Mouse (Mus musculus): ENCODE data around the gene Dcaf5. TPM values are rescaled to one million over a fixed set of nuclear protein-coding genes. Genes with fewer than 3 reads are reported as not detected.
A peak's percentile ranks its signal among the peaks of the same experiment; 100 is the strongest.
"Not testable (repeated sequence)": the region's sequence is repeated elsewhere in the genome, so short reads cannot be mapped to it uniquely, and the experiment has no call there.

Gene Dcaf5
- polyA plus RNA-seq, 1 experiment from 2014 or later, result 10.1 TPM

- peak; percentile 64 for DNase-seq (ENCODE audit: low spot score)
- 8% methylated on average over 10 of the region's 10 CpGs for WGBS
- peak overlapping the region; percentile 80; the same call in 1 of the 2 replicates for H3K4me2 ChIP-seq (ENCODE audit: low read depth, low read length)
- not testable (repeated sequence) for H3K27ac ChIP-seq (replicated peaks; ENCODE audit: low read depth, low read length); H3K9ac ChIP-seq (replicated peaks; ENCODE audit: low read length); ATAC-seq (replicated peaks; ENCODE audit: insufficient number of reproducible peaks, low FRiP score, low TSS enrichment, low read depth); H3K36me3 ChIP-seq (replicated peaks; ENCODE audit: control insufficient read depth, insufficient read depth, low read depth, low read length); H3K4me1 ChIP-seq (ENCODE audit: control insufficient read depth, insufficient read depth, low read length); H3K9me3 ChIP-seq (replicated peaks; ENCODE audit: control insufficient read depth, low read length); H3K27me3 ChIP-seq (ENCODE audit: control insufficient read depth, insufficient read depth, low read length)
- H3K4me3 ChIP-seq (ENCODE audit: low read depth, low read length), result peak overlapping the region; percentile 53
Observed at GRCm38 (mm10) chr12:80462292-80462896, 26.0 kb upstream of the Dcaf5 start.

- no peak for DNase-seq (ENCODE audit: low spot score)
- no peak overlapping the region for H3K27ac ChIP-seq (replicated peaks; ENCODE audit: low read depth, low read length)
- H3K4me2 ChIP-seq (ENCODE audit: low read depth, low read length), result no peak overlapping the region
- 81% methylated on average over 5 of the region's 5 CpGs for WGBS
- H3K4me3 ChIP-seq (ENCODE audit: low read depth, low read length), result no peak overlapping the region
- no peaks in the 10 kb centered on the region for H3K9me3 ChIP-seq (replicated peaks; ENCODE audit: control insufficient read depth, low read length)
- H3K36me3 ChIP-seq (replicated peaks; ENCODE audit: control insufficient read depth, insufficient read depth, low read depth, low read length), result no peaks in the 10 kb centered on the region
- H3K9ac ChIP-seq (replicated peaks; ENCODE audit: low read length), result no peak overlapping the region
- no peaks in the 10 kb centered on the region for H3K27me3 ChIP-seq (ENCODE audit: control insufficient read depth, insufficient read depth, low read length)
- no peaks in the 10 kb centered on the region for H3K4me1 ChIP-seq (ENCODE audit: control insufficient read depth, insufficient read depth, low read length)
- ATAC-seq (replicated peaks; ENCODE audit: insufficient number of reproducible peaks, low FRiP score, low TSS enrichment, low read depth), result no peak
Observed at GRCm38 (mm10) chr12:80458033-80458432, 21.6 kb upstream of the Dcaf5 start.

- Histone ChIP-seq H3K27ac (replicated peaks; ENCODE audit: low read depth, low read length) (no peak overlapping the region), H3K9ac (replicated peaks; ENCODE audit: low read length) (no peak overlapping the region), H3K4me2 (ENCODE audit: low read depth, low read length) (no peak overlapping the region), H3K27me3 (ENCODE audit: control insufficient read depth, insufficient read depth, low read length) (no peaks in the 10 kb centered on the region), H3K4me1 (ENCODE audit: control insufficient read depth, insufficient read depth, low read length) (no peaks in the 10 kb centered on the region), H3K4me3 (ENCODE audit: low read depth, low read length) (no peak overlapping the region), H3K9me3 (replicated peaks; ENCODE audit: control insufficient read depth, low read length) (no peaks in the 10 kb centered on the region), H3K36me3 (replicated peaks; ENCODE audit: control insufficient read depth, insufficient read depth, low read depth, low read length) (no peaks in the 10 kb centered on the region)
- WGBS, result 88% methylated on average over 1 of the region's 1 CpGs
- DNase-seq (ENCODE audit: low spot score) (no peak), ATAC-seq (replicated peaks; ENCODE audit: insufficient number of reproducible peaks, low FRiP score, low TSS enrichment, low read depth) (no peak)
Observed at GRCm38 (mm10) chr12:80453506-80453905, 17.1 kb upstream of the Dcaf5 start.

DNA sequence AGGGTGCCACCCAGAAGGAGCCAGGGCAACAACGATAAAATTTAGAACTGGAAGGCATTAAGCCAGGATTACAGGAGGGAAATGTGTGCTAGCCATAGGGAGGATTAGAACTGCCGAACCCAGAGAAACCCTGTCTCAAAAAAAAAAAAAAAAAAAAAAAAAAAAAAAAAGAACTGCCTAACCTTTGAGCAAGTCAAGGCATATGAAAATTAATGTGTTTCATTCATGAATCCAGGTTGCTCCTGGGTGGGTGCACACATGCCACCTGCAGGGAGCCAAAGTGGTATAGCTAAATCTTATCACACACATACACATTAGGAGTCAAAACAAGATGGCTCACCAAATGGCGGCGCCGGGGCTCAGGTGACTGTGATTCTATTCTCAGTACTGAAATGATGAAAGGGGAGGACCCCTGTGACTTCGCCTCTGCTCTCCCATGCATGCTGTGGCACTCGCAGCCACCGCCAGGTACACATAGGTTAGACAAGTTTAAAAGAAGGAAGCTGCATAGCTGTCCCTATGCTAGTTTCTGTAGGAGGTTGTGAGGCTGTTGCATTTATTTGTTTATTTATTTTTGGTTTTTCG is 8.2 kb upstream of the Dcaf5 start:
- no peak overlapping the region for H3K4me2 ChIP-seq (ENCODE audit: low read depth, low read length)
- DNase-seq (ENCODE audit: low spot score) (no peak), ATAC-seq (replicated peaks; ENCODE audit: insufficient number of reproducible peaks, low FRiP score, low TSS enrichment, low read depth) (no peak)
- H3K36me3 ChIP-seq (replicated peaks; ENCODE audit: control insufficient read depth, insufficient read depth, low read depth, low read length), result no peaks in the 10 kb centered on the region
- H3K9me3 ChIP-seq (replicated peaks; ENCODE audit: control insufficient read depth, low read length), result no peaks in the 10 kb centered on the region
- whole genome bisulfite sequencing, result 88% methylated on average over 9 of the region's 9 CpGs
- H3K4me1 ChIP-seq (ENCODE audit: control insufficient read depth, insufficient read depth, low read length), result no peaks in the 10 kb centered on the region
- H3K4me3 ChIP-seq (ENCODE audit: low read depth, low read length), result no peak overlapping the region
- no peak overlapping the region for H3K9ac ChIP-seq (replicated peaks; ENCODE audit: low read length)
- no peaks in the 10 kb centered on the region for H3K27me3 ChIP-seq (ENCODE audit: control insufficient read depth, insufficient read depth, low read length)
- H3K27ac ChIP-seq (replicated peaks; ENCODE audit: low read depth, low read length), result no peak overlapping the region

DNA sequence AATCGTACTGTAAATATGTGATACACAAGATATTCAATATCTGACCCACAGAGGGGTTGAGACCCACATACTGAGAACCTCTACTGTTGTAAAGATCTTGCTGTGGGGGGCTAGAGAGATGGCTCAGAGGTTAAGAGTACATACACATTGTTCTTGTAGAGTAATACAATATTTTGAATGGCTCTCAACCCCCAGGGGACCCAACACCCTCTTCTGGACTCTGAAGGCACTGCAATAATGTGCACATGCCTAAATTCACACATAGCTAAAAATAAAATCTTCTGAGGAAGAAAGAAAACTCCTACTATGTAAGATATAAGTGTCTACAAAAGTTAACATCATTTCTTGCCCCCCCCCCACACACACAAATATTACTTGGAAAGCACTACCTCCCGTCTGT is 4.6 kb upstream of the Dcaf5 start:
- peak; percentile 11 for DNase-seq (ENCODE audit: low spot score)
- Histone ChIP-seq H3K27ac (replicated peaks; ENCODE audit: low read depth, low read length) (no peak overlapping the region), H3K36me3 (replicated peaks; ENCODE audit: control insufficient read depth, insufficient read depth, low read depth, low read length) (no peaks in the 10 kb centered on the region), H3K4me1 (ENCODE audit: control insufficient read depth, insufficient read depth, low read length) (no peaks in the 10 kb centered on the region), H3K4me2 (ENCODE audit: low read depth, low read length) (no peak overlapping the region), H3K4me3 (ENCODE audit: low read depth, low read length) (no peak overlapping the region), H3K27me3 (ENCODE audit: control insufficient read depth, insufficient read depth, low read length) (no peaks in the 10 kb centered on the region), H3K9me3 (replicated peaks; ENCODE audit: control insufficient read depth, low read length) (no peaks in the 10 kb centered on the region), H3K9ac (replicated peaks; ENCODE audit: low read length) (no peak overlapping the region)
- 76% methylated on average over 2 of the region's 2 CpGs for WGBS
- no peak for ATAC-seq (replicated peaks; ENCODE audit: insufficient number of reproducible peaks, low FRiP score, low TSS enrichment, low read depth)

GRCm38 (mm10) chr12:80437051-80437675 is 762 bp upstream of the Dcaf5 start:
- Histone ChIP-seq H3K4me3 (ENCODE audit: low read depth, low read length) (peak overlapping the region; percentile 67), H3K4me2 (ENCODE audit: low read depth, low read length) (peak overlapping the region; percentile 65), H3K27ac (replicated peaks; ENCODE audit: low read depth, low read length) (peak overlapping the region; percentile 95), H3K27me3 (ENCODE audit: control insufficient read depth, insufficient read depth, low read length) (no peaks in the 10 kb centered on the region), H3K9ac (replicated peaks; ENCODE audit: low read length) (peak overlapping the region; percentile 92), H3K9me3 (replicated peaks; ENCODE audit: control insufficient read depth, low read length) (no peaks in the 10 kb centered on the region), H3K4me1 (ENCODE audit: control insufficient read depth, insufficient read depth, low read length) (no peaks in the 10 kb centered on the region), H3K36me3 (replicated peaks; ENCODE audit: control insufficient read depth, insufficient read depth, low read depth, low read length) (no peaks in the 10 kb centered on the region)
- WGBS, result 12% methylated on average over 4 of the region's 4 CpGs
- ATAC-seq (replicated peaks; ENCODE audit: insufficient number of reproducible peaks, low FRiP score, low TSS enrichment, low read depth) (no peak), DNase-seq (ENCODE audit: low spot score) (peak; percentile 68)

DNA sequence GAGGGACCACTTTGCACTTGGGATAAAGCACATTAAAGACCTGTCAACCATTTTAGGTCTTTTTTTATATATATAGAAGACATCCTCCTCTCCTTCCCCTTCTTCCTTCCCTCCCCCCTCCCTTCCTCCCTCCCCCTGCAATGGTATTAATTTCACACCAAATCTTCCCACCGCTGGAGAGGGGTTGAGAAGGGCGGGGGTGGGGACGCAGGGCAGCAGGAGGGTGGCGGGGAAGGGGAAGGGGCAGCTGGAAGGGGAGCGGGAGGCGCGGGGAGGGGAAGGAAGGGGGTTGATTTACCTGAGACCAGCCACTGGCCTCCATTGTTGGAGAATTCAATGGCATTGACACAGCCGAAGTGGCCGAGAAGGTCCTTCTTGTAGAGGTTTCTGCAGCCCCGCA is 514 bp downstream of the Dcaf5 start:
- peak; percentile 5; the same call in 1 of the 2 replicates for ATAC-seq (replicated peaks; ENCODE audit: insufficient number of reproducible peaks, low FRiP score, low TSS enrichment, low read depth)
- Histone ChIP-seq H3K4me2 (ENCODE audit: low read depth, low read length) (peak overlapping the region; percentile 65), H3K9ac (replicated peaks; ENCODE audit: low read length) (peak overlapping the region; percentile 92), H3K9me3 (replicated peaks; ENCODE audit: control insufficient read depth, low read length) (no peaks in the 10 kb centered on the region), H3K27me3 (ENCODE audit: control insufficient read depth, insufficient read depth, low read length) (no peaks in the 10 kb centered on the region), H3K4me1 (ENCODE audit: control insufficient read depth, insufficient read depth, low read length) (no peaks in the 10 kb centered on the region), H3K4me3 (ENCODE audit: low read depth, low read length) (peak overlapping the region; percentile 67), H3K27ac (replicated peaks; ENCODE audit: low read depth, low read length) (peak overlapping the region; percentile 95), H3K36me3 (replicated peaks; ENCODE audit: control insufficient read depth, insufficient read depth, low read depth, low read length) (no peaks in the 10 kb centered on the region)
- 0% methylated on average over 10 of the region's 10 CpGs for WGBS
- DNase-seq (ENCODE audit: low spot score), result peak; percentile 59

Data from embryonic facial prominence, embryonic 11.5 days (tissue).